Mouse (Mus musculus): ENCODE measurements around the gene Gm38392. TPM values are rescaled to one million over a fixed set of nuclear protein-coding genes. Genes with fewer than 3 reads are reported as not detected.

Gene Gm38392
- polyA plus RNA-seq, 1 experiment from 2014 or later = not detected

DNA sequence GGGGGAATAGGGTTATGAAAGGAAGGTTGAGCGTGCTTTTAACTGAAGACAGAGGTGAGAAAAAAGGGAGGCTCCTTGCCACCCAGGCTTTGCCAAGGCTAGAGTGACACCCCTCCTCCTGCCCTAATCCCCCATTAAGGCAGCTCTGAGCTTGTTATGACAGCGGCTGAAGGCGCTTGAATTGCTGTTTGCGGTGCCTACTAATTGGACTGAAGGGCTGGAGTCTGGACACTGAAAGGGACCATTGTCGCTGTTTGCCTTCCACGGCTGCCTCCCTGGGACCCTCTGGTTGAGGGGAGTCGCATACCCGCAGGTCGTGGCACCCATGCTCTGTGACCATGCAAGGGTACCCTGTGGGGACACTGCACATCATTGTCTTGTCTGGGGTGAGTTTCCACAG, 67.1 kb downstream of the Gm38392 start:
- DNase-seq (ENCODE audit: low spot score) (no peak), ATAC-seq (ENCODE audit: insufficient read depth, low FRiP score, low TSS enrichment) (no peak)
- peak overlapping the region; percentile 20; the same call in 1 of the 2 replicates for H3K9ac ChIP-seq (ENCODE audit: low read length)
- H3K36me3 ChIP-seq (ENCODE audit: control insufficient read depth, insufficient read depth, low read length) = 0 out of 2 replicates have a peak, but pooled peaks cover 2% of the 10 kb centered on the region
- H3K4me2 ChIP-seq (ENCODE audit: low read depth) = no peak overlapping the region; the same call in 1 of the 2 replicates
- H3K4me3 ChIP-seq (ENCODE audit: low read depth, low read length) = peak overlapping the region; percentile 2; the same call in 1 of the 2 replicates
- H3K4me1 ChIP-seq (ENCODE audit: control insufficient read depth, insufficient read depth, low read length) = peaks cover 31% of the 10 kb centered on the region
- peak overlapping the region; percentile 92 for H3K27ac ChIP-seq (ENCODE audit: low read depth, low read length)
- 13% methylated on average over 9 of the region's 9 CpGs for WGBS
- peaks cover 56% of the 10 kb centered on the region for H3K27me3 ChIP-seq (ENCODE audit: control insufficient read depth, insufficient read depth, low read length)
- H3K9me3 ChIP-seq (ENCODE audit: control insufficient read depth, low read length) = no peaks in the 10 kb centered on the region

DNA sequence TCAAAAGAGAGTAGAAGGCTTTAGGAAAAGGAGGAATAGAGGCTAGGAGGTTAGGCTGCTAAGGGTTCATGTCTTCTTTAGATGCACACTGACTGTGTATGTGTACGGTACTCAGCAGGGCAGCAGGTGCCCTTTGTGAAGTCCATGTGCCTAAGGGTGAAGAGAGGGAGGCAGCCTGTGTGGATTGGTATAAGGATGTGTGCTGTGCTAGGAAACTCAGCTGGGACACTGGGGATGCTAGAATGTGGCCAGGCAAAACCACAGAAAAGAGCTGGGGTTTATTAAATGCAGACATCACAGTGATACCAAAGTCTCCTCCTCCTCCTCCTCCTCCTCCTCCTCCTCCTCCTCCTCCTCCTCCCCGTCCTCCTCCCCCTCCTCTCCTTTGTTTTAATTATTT, 69.3 kb downstream of the Gm38392 start:
- 24% methylated on average over 1 of the region's 2 CpGs for WGBS
- H3K4me1 ChIP-seq (ENCODE audit: control insufficient read depth, insufficient read depth, low read length) = peaks cover 24% of the 10 kb centered on the region
- no peak overlapping the region for H3K27ac ChIP-seq (ENCODE audit: low read depth, low read length)
- H3K9ac ChIP-seq (ENCODE audit: low read length) = peak overlapping the region; percentile 88
- DNase-seq (ENCODE audit: low spot score) (no peak), ATAC-seq (ENCODE audit: insufficient read depth, low FRiP score, low TSS enrichment) (no peak)
- H3K9me3 ChIP-seq (ENCODE audit: control insufficient read depth, low read length) = no peaks in the 10 kb centered on the region
- peak overlapping the region; percentile 64 for H3K4me2 ChIP-seq (ENCODE audit: low read depth)
- H3K27me3 ChIP-seq (ENCODE audit: control insufficient read depth, insufficient read depth, low read length) = peaks cover 78% of the 10 kb centered on the region
- peaks cover 2% of the 10 kb centered on the region; the same call in 1 of the 2 replicates for H3K36me3 ChIP-seq (ENCODE audit: control insufficient read depth, insufficient read depth, low read length)
- peak overlapping the region; percentile 59 for H3K4me3 ChIP-seq (ENCODE audit: low read depth, low read length)

DNA sequence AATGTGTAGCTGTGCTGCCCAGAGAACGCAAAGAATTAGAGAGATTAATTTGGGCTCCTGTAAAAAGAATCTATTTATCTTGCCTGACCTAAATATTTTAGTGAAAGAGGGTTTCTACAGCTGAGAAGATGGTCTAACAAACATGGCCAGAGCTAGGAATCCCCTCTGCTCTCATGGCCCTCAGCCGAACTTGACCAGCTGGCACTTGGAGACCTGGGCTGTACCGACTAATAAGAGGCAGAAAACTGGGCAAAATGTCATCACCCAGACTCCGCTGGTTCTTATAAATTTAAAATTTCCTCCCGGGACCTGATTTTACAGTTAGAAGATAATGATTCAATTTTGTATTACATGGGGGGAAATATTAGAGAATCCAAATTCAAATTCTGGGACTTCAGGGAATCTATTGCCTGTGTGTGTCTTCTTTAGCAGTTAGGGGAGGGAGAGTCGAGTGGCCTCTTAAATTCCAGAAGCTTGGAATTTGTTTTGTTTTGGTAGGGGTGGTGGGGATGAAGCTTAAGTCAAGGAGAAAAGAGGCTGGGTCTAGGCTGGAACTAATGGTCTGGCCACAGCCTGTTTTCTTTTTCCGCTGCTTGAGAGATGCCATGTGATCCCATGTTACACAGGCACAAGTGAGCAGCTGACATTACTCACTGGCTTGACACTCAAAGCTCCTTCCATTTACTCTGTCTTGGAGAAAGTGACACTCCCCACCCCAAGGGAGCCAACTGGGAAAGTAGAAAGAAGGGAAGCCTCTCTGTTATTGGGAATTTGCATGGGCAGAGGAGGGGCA, 70.3 kb downstream of the Gm38392 start:
- H3K4me2 ChIP-seq (ENCODE audit: low read depth) = peak overlapping the region; percentile 64
- 8% methylated on average over 7 of the region's 7 CpGs for WGBS
- peaks cover 23% of the 10 kb centered on the region for H3K4me1 ChIP-seq (ENCODE audit: control insufficient read depth, insufficient read depth, low read length)
- H3K27me3 ChIP-seq (ENCODE audit: control insufficient read depth, insufficient read depth, low read length) = peaks cover 86% of the 10 kb centered on the region
- ATAC-seq (ENCODE audit: insufficient read depth, low FRiP score, low TSS enrichment) = no peak
- H3K4me3 ChIP-seq (ENCODE audit: low read depth, low read length) = peak overlapping the region; percentile 59
- no peak for DNase-seq (ENCODE audit: low spot score)
- H3K9ac ChIP-seq (ENCODE audit: low read length) = peak overlapping the region; percentile 88
- peak overlapping the region; percentile 46; the same call in 1 of the 2 replicates for H3K27ac ChIP-seq (ENCODE audit: low read depth, low read length)
- peaks cover 2% of the 10 kb centered on the region; the same call in 1 of the 2 replicates for H3K36me3 ChIP-seq (ENCODE audit: control insufficient read depth, insufficient read depth, low read length)
- H3K9me3 ChIP-seq (ENCODE audit: control insufficient read depth, low read length) = no peaks in the 10 kb centered on the region

DNA sequence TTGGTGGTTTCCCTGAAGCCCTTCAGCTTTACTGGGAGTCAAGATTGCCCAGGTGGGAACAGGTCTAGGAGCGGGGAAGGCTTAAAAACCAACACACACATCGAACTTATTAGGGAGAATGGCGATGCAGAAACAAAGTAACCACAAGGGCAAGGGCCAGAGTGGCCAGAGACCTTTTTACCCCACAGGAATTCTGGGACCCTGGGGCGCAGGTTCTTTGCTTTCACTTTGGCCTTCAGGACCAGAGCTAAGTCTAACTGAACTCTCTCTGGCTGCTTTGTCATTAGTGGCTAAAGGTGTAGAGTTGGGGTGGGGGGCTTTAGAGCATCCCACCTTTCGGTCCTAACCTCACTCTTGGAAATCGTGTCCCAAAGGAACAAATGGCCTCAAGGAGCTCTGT, 70.9 kb downstream of the Gm38392 start:
- Histone ChIP-seq H3K4me2 (ENCODE audit: low read depth) (peak overlapping the region; percentile 64), H3K9ac (ENCODE audit: low read length) (peak overlapping the region; percentile 88), H3K36me3 (ENCODE audit: control insufficient read depth, insufficient read depth, low read length) (peaks cover 2% of the 10 kb centered on the region; the same call in 1 of the 2 replicates), H3K9me3 (ENCODE audit: control insufficient read depth, low read length) (no peaks in the 10 kb centered on the region), H3K27ac (ENCODE audit: low read depth, low read length) (no peak overlapping the region), H3K4me3 (ENCODE audit: low read depth, low read length) (peak overlapping the region; percentile 59), H3K4me1 (ENCODE audit: control insufficient read depth, insufficient read depth, low read length) (peaks cover 16% of the 10 kb centered on the region), H3K27me3 (ENCODE audit: control insufficient read depth, insufficient read depth, low read length) (peaks cover 87% of the 10 kb centered on the region)
- no peak for ATAC-seq (ENCODE audit: insufficient read depth, low FRiP score, low TSS enrichment)
- WGBS = 2% methylated on average over 6 of the region's 6 CpGs
- DNase-seq (ENCODE audit: low spot score) = no peak

DNA sequence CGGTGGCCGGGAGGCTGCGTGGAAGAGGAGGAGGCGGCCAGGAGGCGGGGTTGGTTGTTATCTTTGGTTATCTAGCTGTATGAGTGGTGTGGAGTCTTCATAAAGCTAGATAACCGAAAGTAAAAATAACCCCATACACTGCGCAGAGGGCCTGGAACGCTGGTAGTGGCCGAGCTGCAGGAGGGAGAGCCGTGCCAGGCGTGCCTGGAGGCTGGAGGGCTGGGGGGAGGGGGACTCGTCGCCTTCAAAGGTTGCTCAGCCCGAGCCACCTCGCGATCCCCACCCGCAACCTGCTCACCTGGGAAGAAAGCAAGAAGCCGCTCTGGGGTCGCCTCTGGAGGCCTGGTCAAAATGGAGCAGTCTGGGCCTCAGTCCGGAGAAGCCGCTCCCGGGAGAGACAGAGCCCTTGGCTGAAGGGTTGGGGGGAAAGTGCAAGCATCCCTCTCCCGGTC, 71.4 kb downstream of the Gm38392 start:
- Histone ChIP-seq H3K4me3 (ENCODE audit: low read depth, low read length) (peak overlapping the region; percentile 59), H3K9me3 (ENCODE audit: control insufficient read depth, low read length) (no peaks in the 10 kb centered on the region), H3K27ac (ENCODE audit: low read depth, low read length) (peak overlapping the region; percentile 35; the same call in 1 of the 2 replicates), H3K9ac (ENCODE audit: low read length) (peak overlapping the region; percentile 88), H3K4me2 (ENCODE audit: low read depth) (peak overlapping the region; percentile 64), H3K27me3 (ENCODE audit: control insufficient read depth, insufficient read depth, low read length) (peaks cover 91% of the 10 kb centered on the region), H3K36me3 (ENCODE audit: control insufficient read depth, insufficient read depth, low read length) (peaks cover 2% of the 10 kb centered on the region; the same call in 1 of the 2 replicates), H3K4me1 (ENCODE audit: control insufficient read depth, insufficient read depth, low read length) (peaks cover 11% of the 10 kb centered on the region)
- DNase-seq (ENCODE audit: low spot score) = no peak
- 2% methylated on average over 23 of the region's 23 CpGs for WGBS
- ATAC-seq (ENCODE audit: insufficient read depth, low FRiP score, low TSS enrichment) = no peak

DNA sequence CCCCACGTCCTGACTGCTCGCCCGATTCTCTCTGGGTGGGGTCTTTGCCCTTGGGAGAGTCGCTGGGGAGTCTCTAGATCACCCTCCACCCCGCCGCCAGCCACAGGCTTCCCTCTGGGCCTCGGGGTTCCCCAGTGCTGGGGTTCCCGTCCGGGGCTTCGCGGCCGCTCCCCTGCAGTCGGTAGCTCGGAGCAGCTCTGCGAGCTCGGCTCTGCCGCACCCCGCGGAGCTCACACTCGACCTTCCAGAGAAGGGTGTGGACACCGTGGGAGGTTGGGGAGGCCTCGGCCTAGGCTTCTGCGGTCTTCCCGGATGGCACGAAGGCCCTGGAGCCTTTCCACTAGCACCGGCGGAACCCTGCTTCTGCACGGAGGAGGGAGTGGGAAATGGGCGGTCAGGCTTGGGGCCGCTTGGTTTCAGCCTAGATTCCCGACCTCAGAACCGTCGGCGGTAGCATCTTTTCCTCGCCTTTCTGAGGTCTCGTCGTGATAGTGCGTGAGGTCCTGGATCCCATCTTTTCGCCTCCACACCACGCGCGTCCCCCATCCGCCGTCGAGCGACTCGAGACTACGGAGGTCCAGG, 71.9 kb downstream of the Gm38392 start:
- Histone ChIP-seq H3K9ac (ENCODE audit: low read length) (peak overlapping the region; percentile 88), H3K36me3 (ENCODE audit: control insufficient read depth, insufficient read depth, low read length) (peaks cover 2% of the 10 kb centered on the region; the same call in 1 of the 2 replicates), H3K4me3 (ENCODE audit: low read depth, low read length) (peak overlapping the region; percentile 59), H3K27ac (ENCODE audit: low read depth, low read length) (peak overlapping the region; percentile 55; the same call in 1 of the 2 replicates), H3K4me1 (ENCODE audit: control insufficient read depth, insufficient read depth, low read length) (peaks cover 7% of the 10 kb centered on the region; the same call in 1 of the 2 replicates), H3K9me3 (ENCODE audit: control insufficient read depth, low read length) (no peaks in the 10 kb centered on the region), H3K27me3 (ENCODE audit: control insufficient read depth, insufficient read depth, low read length) (peaks cover 92% of the 10 kb centered on the region), H3K4me2 (ENCODE audit: low read depth) (peak overlapping the region; percentile 64)
- DNase-seq (ENCODE audit: low spot score) = no peak
- ATAC-seq (ENCODE audit: insufficient read depth, low FRiP score, low TSS enrichment) = 0 out of 2 replicates have a peak, but pooled peaks have one; percentile 1
- under 1% methylated on average over 48 of the region's 48 CpGs for WGBS

DNA sequence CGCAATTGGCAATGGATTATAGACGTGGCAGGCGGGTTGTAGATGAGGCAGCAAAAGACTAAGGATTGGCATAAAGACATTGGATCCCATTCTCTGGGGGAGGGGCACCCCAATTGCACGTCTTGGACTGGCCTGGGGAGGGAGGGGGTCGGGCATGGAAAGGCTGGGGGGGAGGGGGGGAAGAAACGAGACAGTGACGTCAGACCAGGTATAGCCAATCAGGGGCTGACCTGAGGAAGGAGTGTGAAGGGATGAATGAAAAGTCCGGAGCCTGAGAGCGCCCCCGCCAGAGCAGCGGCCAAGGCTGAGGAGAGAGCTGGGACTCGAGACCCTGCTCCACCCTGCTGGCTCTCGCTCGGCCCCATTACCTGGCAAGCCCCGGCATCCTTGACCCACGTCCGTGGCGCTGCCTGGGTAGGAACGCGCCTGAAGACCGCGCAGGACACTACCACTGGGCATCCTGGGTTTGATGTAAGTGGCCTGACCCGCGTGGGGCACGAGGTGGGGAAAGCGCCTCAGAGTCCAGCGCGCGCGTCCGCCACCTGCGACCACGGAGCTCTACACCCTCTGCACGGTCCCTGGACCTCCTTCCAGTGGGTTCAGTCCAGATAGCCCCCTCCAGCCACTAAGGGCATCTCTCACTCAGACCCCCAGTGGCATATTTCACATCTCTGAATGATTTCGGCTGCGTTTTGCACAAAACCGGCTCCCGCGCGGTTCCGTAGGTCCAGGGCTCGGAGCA, 72.6 kb downstream of the Gm38392 start:
- 1% methylated on average over 42 of the region's 42 CpGs for WGBS
- Histone ChIP-seq H3K27ac (ENCODE audit: low read depth, low read length) (peak overlapping the region; percentile 55), H3K27me3 (ENCODE audit: control insufficient read depth, insufficient read depth, low read length) (peaks cover 93% of the 10 kb centered on the region), H3K4me1 (ENCODE audit: control insufficient read depth, insufficient read depth, low read length) (peaks cover 5% of the 10 kb centered on the region; the same call in 1 of the 2 replicates), H3K4me3 (ENCODE audit: low read depth, low read length) (peak overlapping the region; percentile 59), H3K4me2 (ENCODE audit: low read depth) (peak overlapping the region; percentile 64), H3K9ac (ENCODE audit: low read length) (peak overlapping the region; percentile 88), H3K36me3 (ENCODE audit: control insufficient read depth, insufficient read depth, low read length) (peaks cover 2% of the 10 kb centered on the region; the same call in 1 of the 2 replicates), H3K9me3 (ENCODE audit: control insufficient read depth, low read length) (no peaks in the 10 kb centered on the region)
- ATAC-seq (ENCODE audit: insufficient read depth, low FRiP score, low TSS enrichment) (peak; percentile 91), DNase-seq (ENCODE audit: low spot score) (peak; percentile 71)

DNA sequence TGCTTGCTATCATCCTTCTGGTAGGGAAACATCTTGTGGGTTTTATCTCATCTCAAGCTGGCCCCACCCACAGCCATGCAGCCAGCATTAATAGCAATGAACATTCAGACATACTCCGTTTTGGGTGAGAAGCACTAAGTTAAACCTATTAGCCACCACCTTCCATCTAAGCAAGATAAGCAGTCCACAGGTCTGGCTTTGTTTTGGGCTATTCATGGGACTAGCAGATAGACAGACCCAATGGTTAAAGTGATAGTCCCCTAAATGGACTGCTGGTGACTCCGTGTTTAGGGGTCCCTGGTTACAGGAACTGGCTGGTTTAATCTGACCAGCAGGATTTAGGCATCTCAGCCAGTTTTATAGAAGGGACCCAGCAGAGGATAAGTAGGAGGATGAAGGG, 74.0 kb downstream of the Gm38392 start:
- H3K9me3 ChIP-seq (ENCODE audit: control insufficient read depth, low read length) = no peaks in the 10 kb centered on the region
- peaks cover 2% of the 10 kb centered on the region; the same call in 1 of the 2 replicates for H3K36me3 ChIP-seq (ENCODE audit: control insufficient read depth, insufficient read depth, low read length)
- peak overlapping the region; percentile 59 for H3K4me3 ChIP-seq (ENCODE audit: low read depth, low read length)
- peak overlapping the region; percentile 39 for H3K9ac ChIP-seq (ENCODE audit: low read length)
- ATAC-seq (ENCODE audit: insufficient read depth, low FRiP score, low TSS enrichment) (no peak), DNase-seq (ENCODE audit: low spot score) (no peak)
- H3K4me1 ChIP-seq (ENCODE audit: control insufficient read depth, insufficient read depth, low read length) = peaks cover 3% of the 10 kb centered on the region; the same call in 1 of the 2 replicates
- 9% methylated on average over 2 of the region's 2 CpGs for WGBS
- H3K4me2 ChIP-seq (ENCODE audit: low read depth) = peak overlapping the region; percentile 64
- H3K27me3 ChIP-seq (ENCODE audit: control insufficient read depth, insufficient read depth, low read length) = peaks cover 94% of the 10 kb centered on the region
- H3K27ac ChIP-seq (ENCODE audit: low read depth, low read length) = peak overlapping the region; percentile 10

Measured in neural tube, embryonic 11.5 days (tissue).